Mouse (Mus musculus) heart, embryonic 16.5 days (tissue): ENCODE measurements around the gene Alb. TPM values are rescaled to one million over a fixed set of nuclear protein-coding genes. Genes with fewer than 3 reads are reported as not detected.

Experiments
- ATAC-seq: fragments of 200-750 bp; cut with Nextera tagmentation; replicated peaks from 2 replicates; pipeline ENCODE4 v1.8.0; 2017; ENCODE audit warnings: moderate number of reproducible peaks; ENCODE audit not compliant: insufficient read depth, low FRiP score; ENCODE audit errors: extremely low read depth
- H3K27ac ChIP-seq: fragments of 300-500 bp; sonication (generic); 2 replicates; pipeline ENCODE4 v1.5.1; 2014; ENCODE audit warnings: mild to moderate bottlenecking, low read length, control low read depth, moderate library complexity
- H3K27me3 ChIP-seq: fragments of 300-500 bp; sonication (generic); 2 replicates; pipeline ENCODE4 v1.6.1; 2014; ENCODE audit warnings: low read length, mixed read lengths; ENCODE audit not compliant: control insufficient read depth, insufficient read depth
- H3K36me3 ChIP-seq: fragments of 300-500 bp; sonication (generic); 2 replicates; pipeline ENCODE4 v1.6.1; 2014; ENCODE audit not compliant: control insufficient read depth, insufficient read depth
- H3K4me1 ChIP-seq: fragments of 300-500 bp; sonication (generic); 2 replicates; pipeline ENCODE4 v1.6.1; 2014; ENCODE audit warnings: low read length, mixed read lengths; ENCODE audit not compliant: control insufficient read depth, insufficient read depth
- H3K4me2 ChIP-seq: fragments of 300-500 bp; sonication (generic); 2 replicates; pipeline ENCODE4 v1.6.1; 2014; ENCODE audit warnings: low read depth, mild to moderate bottlenecking, control low read depth, low read length
- H3K4me3 ChIP-seq: fragments of 300-500 bp; sonication (generic); 2 replicates; pipeline ENCODE4 v1.5.1; 2014; ENCODE audit warnings: mild to moderate bottlenecking, control low read depth, low read length
- H3K9ac ChIP-seq: fragments of 300-500 bp; sonication (generic); 2 replicates; pipeline ENCODE4 v1.6.1; 2014; ENCODE audit warnings: low read length, control low read depth
- H3K9me3 ChIP-seq: fragments of 300-500 bp; sonication (generic); replicated peaks from 2 replicates; pipeline ENCODE4 v1.6.1; 2016; ENCODE audit warnings: low read length; ENCODE audit not compliant: control insufficient read depth
- WGBS: fragments of 180-500 bp; shearing (Covaris S2); extraction: QIAGEN DNeasy Blood & Tissue Kit; methylation state at CpG from one replicate; pipeline ENCODE4 v1.1.7; 2014; 5-methylcytosine and 5-hydroxymethylcytosine counted together
- polyA plus RNA-seq: library from polyadenylated mRNA; unstranded; fragments of >200 nt; fragmentation: Nextera tagmentation; extraction: Ambion mirVana; gene quantifications from 2 replicates; pipeline ENCODE4 v1.2.1, GENCODE M21; 2015

The Alb gene
- polyA plus RNA-seq, 1 experiment from 2014 or later: 5.7 TPM

DNA sequence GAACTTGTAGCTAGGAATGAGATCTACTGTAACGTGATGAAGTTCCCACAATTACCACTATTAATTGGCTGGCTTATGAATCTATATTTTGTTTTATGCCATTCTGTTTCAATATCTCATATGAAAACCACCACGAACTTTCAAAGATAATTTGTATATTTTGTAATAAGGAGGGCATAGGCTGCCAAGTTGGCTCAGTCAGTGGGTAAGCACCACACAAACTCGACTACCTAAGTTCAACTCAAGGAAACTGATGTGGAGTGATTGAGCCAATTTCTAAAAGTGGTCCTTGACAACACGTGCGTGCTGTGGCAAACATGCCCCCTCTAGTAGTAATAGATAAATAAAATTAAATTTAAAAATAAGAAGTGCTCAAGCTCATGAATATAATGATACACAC is 41.1 kb downstream of the Alb start:
- no peak overlapping the region for H3K27ac ChIP-seq
- no peaks in the 10 kb centered on the region for H3K36me3 ChIP-seq
- no peak overlapping the region for H3K4me2 ChIP-seq
- no peaks in the 10 kb centered on the region for H3K4me1 ChIP-seq
- no peak overlapping the region for H3K9ac ChIP-seq
- H3K4me3 ChIP-seq: no peak overlapping the region
- ATAC-seq: no peak
- no peaks in the 10 kb centered on the region for H3K9me3 ChIP-seq
- no peaks in the 10 kb centered on the region for H3K27me3 ChIP-seq
- 78% methylated on average over 5 of the region's 5 CpGs for WGBS

DNA sequence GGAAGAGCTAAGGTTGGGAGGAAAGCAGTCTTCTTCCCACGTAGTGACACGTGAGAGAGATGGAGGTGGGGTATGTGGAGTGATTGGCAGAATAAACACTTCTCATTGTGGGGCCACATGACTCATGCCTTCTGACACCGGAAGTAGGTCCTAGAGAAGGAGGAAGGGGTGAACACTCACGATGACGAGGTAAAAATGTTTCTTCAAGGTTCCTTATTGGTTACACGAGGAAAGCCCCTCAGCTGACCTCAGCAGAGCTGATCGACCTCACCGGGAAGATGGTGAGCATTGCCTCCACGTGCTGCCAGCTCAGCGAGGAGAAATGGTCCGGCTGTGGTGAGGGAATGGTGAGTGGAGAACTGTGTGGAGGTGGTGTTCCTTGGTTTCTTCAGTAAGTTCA is 44.0 kb downstream of the Alb start:
- ATAC-seq: no peak
- no peak overlapping the region for H3K9ac ChIP-seq
- H3K4me2 ChIP-seq: no peak overlapping the region
- H3K9me3 ChIP-seq: no peaks in the 10 kb centered on the region
- H3K27me3 ChIP-seq: no peaks in the 10 kb centered on the region
- WGBS: 62% methylated on average over 11 of the region's 11 CpGs
- H3K36me3 ChIP-seq: no peaks in the 10 kb centered on the region
- no peak overlapping the region for H3K4me3 ChIP-seq
- H3K27ac ChIP-seq: no peak overlapping the region
- no peaks in the 10 kb centered on the region for H3K4me1 ChIP-seq

DNA sequence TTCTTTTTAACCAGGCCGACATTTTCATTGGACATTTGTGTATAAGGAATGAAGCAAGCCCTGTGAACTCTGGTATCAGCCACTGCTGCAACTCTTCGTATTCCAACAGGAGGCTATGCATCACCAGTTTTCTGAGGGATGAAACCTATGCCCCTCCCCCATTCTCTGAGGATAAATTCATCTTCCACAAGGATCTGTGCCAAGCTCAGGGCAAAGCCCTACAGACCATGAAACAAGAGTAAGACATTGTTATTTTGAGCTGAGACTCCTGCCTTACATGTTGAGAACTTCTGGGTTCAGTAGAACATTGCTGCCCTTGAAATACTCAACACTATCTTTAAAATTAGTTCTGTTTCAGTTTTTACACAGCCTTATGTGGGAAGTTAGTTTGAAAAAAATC is 45.8 kb downstream of the Alb start:
- H3K4me3 ChIP-seq: no peak overlapping the region
- H3K36me3 ChIP-seq: no peaks in the 10 kb centered on the region
- no peak overlapping the region for H3K27ac ChIP-seq
- no peaks in the 10 kb centered on the region for H3K4me1 ChIP-seq
- no peak overlapping the region for H3K9ac ChIP-seq
- no peaks in the 10 kb centered on the region for H3K27me3 ChIP-seq
- no peak for ATAC-seq
- WGBS: 56% methylated on average over 2 of the region's 2 CpGs
- H3K4me2 ChIP-seq: no peak overlapping the region
- no peaks in the 10 kb centered on the region for H3K9me3 ChIP-seq

DNA sequence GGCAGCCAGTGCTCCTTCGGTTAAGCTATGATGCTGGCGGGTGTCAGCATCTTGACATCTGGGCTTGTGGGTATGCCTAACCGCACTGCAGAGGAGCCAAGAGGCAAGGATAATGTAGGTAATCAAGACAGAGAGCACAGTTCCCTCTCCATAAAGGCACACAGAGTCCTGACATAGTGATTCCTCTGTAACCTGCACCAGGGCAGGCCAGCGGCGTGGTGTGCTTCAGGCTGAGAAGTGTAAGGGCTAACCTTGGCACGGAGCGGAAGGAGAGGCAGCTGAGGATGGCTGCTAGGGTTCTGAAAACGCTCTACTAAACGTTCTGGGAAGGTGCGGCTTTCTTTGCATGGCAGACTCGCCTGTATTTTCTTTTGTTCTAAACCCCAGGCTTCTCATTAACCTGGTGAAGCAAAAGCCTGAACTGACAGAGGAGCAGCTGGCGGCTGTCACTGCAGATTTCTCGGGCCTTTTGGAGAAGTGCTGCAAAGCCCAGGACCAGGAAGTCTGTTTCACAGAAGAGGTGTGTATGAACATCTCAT is 46.8 kb downstream of the Alb start:
- Histone ChIP-seq H3K4me3 (no peak overlapping the region), H3K4me2 (no peak overlapping the region), H3K4me1 (no peaks in the 10 kb centered on the region), H3K27ac (no peak overlapping the region), H3K9me3 (no peaks in the 10 kb centered on the region), H3K27me3 (no peaks in the 10 kb centered on the region), H3K36me3 (no peaks in the 10 kb centered on the region), H3K9ac (no peak overlapping the region)
- 59% methylated on average over 13 of the region's 13 CpGs for WGBS
- ATAC-seq: no peak

DNA sequence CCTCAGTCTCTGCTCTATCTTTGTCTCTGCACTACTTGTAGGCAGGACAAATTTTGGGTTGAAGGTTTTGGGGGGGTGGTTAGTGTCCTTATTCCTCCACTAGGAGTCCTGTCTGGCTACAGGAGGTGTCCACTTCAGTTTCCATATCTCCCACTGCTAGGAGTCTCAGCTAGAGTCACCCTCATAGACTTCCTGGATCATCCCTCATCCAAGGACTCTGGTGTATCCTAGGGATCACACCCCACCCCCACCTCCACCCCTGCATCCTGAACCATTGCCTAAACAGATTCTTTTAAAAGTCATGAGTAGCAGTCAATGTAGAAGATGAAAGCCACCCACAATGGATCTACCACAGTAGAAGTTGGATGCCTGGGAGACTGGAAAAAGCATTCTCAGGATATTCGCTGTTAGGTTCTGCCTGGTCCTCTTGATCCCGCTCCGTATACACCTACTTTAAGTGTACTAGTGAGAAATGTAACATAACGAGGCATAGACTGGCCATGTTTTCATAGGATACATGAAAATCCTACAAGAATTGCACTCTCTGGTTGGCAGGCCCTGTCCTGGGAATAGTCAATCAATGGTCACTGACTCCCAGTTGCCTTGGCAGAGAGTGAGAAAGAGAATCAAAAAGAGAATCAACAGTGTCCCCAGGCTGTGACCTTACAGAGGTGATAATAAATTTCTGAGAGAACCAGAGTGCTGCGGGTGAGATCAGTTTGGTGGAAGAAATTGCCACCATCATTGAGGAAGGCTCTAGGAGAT is 49.3 kb downstream of the Alb start:
- ATAC-seq: no peak
- Histone ChIP-seq H3K4me3 (no peak overlapping the region), H3K36me3 (no peaks in the 10 kb centered on the region), H3K4me1 (no peaks in the 10 kb centered on the region), H3K4me2 (no peak overlapping the region), H3K9ac (no peak overlapping the region), H3K27ac (no peak overlapping the region), H3K27me3 (no peaks in the 10 kb centered on the region), H3K9me3 (no peaks in the 10 kb centered on the region)
- WGBS: 86% methylated on average over 5 of the region's 5 CpGs

DNA sequence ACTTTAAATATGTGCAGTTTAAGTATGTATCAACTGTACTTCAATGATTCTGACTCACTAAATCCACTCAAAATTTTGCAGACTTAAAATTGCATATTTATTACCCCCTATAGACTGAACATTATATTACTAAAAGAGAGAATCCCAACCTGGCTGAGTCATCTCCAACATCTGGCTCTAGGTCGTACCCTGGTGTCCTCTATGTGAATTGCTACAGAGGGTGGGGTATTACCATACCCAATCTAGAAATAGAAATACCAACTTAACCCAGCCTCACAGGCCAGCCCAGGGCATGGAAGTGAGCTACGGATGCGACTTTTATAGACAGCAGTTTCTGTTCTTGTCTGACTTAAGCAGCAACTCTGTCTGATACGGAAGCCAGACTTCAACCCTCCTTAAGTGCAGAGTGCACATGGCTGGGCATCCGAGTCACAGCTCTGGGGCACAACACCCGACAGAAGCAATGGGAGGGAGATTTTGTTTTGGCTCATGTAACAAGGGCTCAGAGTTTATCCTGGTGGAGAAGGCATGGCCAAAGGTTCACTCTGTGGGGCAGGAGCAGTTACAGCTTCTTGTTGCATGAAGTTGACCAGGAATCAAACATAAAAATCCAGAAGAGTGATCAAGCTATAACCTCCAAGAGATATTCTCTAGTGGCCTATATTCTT is 51.7 kb downstream of the Alb start:
- no peak overlapping the region for H3K27ac ChIP-seq
- no peak for ATAC-seq
- no peak overlapping the region for H3K4me3 ChIP-seq
- no peaks in the 10 kb centered on the region for H3K9me3 ChIP-seq
- H3K27me3 ChIP-seq: no peaks in the 10 kb centered on the region
- H3K4me2 ChIP-seq: no peak overlapping the region
- no peak overlapping the region for H3K9ac ChIP-seq
- 66% methylated on average over 6 of the region's 6 CpGs for WGBS
- no peaks in the 10 kb centered on the region for H3K4me1 ChIP-seq
- no peaks in the 10 kb centered on the region for H3K36me3 ChIP-seq

DNA sequence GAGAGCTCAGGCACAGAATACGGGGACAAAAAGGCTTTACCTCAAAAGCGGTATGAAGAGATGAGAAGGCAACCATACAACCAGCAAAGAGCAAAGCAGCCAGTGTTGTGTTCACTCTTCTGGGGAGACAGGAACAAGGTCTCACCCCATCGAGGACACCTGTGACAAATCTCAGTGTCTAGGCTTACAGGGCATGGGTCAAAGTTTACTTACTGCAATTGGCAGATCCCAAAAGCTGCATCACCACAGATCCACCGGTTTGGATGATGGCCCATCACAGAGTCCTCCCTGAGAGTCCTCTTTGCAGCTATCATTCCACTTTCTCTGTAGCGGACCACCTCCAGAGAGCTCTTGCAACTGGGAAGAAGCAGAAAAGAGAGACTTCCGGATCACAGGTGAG is 54.9 kb downstream of the Alb start:
- Histone ChIP-seq H3K9me3 (no peaks in the 10 kb centered on the region), H3K27ac (no peak overlapping the region), H3K9ac (no peak overlapping the region), H3K4me1 (no peaks in the 10 kb centered on the region), H3K36me3 (no peaks in the 10 kb centered on the region), H3K4me2 (no peak overlapping the region), H3K27me3 (no peaks in the 10 kb centered on the region), H3K4me3 (no peak overlapping the region)
- 90% methylated on average over 6 of the region's 6 CpGs for WGBS
- ATAC-seq: no peak

DNA sequence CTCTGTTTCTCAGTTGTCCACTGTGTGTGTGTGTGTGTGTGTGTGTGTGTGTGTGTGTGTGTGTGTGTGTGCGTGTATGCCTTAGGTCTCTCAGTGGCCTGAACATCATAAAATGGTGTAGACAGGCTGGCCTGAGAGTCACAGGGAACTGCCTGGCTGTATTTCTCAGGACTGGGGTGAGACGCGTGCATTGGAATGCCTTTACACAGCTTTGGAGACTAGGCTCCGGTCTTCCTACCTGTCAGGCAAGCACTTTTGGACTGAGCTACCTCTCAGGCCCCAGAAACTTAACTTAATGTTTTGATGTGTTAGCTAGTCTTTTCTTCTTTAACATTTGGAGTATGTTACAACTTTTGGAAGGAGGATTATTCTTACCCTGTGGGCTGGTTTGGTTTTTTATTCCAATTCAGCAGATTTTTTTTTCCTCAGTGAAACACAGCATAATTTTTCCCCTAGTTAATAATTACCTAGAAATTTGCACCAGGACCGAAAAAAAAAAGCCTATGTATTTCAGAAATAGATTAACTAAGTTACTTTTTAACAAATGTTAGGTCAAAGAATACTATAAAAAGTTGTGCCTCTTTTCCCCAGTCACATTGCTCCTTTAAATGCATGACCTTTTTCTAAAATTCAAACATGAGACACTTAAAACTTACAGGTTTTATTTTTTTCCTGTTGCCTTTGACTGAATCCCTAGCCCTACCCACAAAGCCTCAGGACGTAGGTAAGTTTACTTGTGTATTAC is 57.8 kb downstream of the Alb start, which contains the start of gene Afm:
Gene Afm (plus strand): TSS at position 577 of the 745 bp plus-strand sequence.
- ATAC-seq: no peak
- H3K9ac ChIP-seq: no peak within 1 kb of the TSS
- no peak within 1 kb of the TSS for H3K27ac ChIP-seq
- no peaks in the 10 kb centered on the region for H3K27me3 ChIP-seq
- no peak within 1 kb of the TSS for H3K4me2 ChIP-seq
- no peaks in the 10 kb centered on the region for H3K36me3 ChIP-seq
- WGBS: 66% methylated on average over 6 of the region's 6 CpGs
- no peaks in the 10 kb centered on the region for H3K4me1 ChIP-seq
- no peaks in the 10 kb centered on the region for H3K9me3 ChIP-seq
- H3K4me3 ChIP-seq: no peak within 1 kb of the TSS
